Mouse (Mus musculus): ENCODE data around the gene Rasa3. TPM values are rescaled to one million over a fixed set of nuclear protein-coding genes. Genes with fewer than 3 reads are reported as not detected.
A peak's percentile ranks its signal among the peaks of the same experiment; 100 is the strongest.

The Rasa3 gene
- total and polyA plus RNA-seq, 2 experiments from 2014 or later, result 20.5 to 52.7 TPM

GRCm38 (mm10) chr8:13548831-13549230 is 128.6 kb downstream of the Rasa3 start:
- Histone ChIP-seq H3K36me3 (ENCODE audit: insufficient read depth, low read length) (no peaks in the 10 kb centered on the region), H3K4me1 (ENCODE audit: insufficient read depth, low read length) (no peaks in the 10 kb centered on the region), H3K27me3 (ENCODE audit: insufficient read depth, low read length) (no peaks in the 10 kb centered on the region), H3K27ac (ENCODE audit: low read depth, low read length) (no peak overlapping the region), H3K9ac (replicated peaks; ENCODE audit: low read length, poor library complexity, severe bottlenecking) (peak overlapping the region; percentile 30; the same call in 1 of the 2 replicates), H3K4me2 (ENCODE audit: low read depth, low read length, poor library complexity, severe bottlenecking) (no peak overlapping the region), H3K4me3 (ENCODE audit: low read depth, low read length) (no peak overlapping the region), H3K9me3 (ENCODE audit: low read length) (no peaks in the 10 kb centered on the region)
- DNase-seq (ENCODE audit: low spot score), result no peak
- no peak for ATAC-seq (ENCODE audit: low FRiP score)
- TF ChIP-seq CTCF (IDR thresholded peaks at IDR 0.05), result no peak
- WGBS, result 50% methylated on average over 9 of the region's 9 CpGs

GRCm38 (mm10) chr8:13548235-13548634 is 129.2 kb downstream of the Rasa3 start:
- peak; percentile 71 for TF ChIP-seq CTCF (IDR thresholded peaks at IDR 0.05)
- Histone ChIP-seq H3K9ac (replicated peaks; ENCODE audit: low read length, poor library complexity, severe bottlenecking) (no peak overlapping the region), H3K27ac (ENCODE audit: low read depth, low read length) (no peak overlapping the region), H3K4me2 (ENCODE audit: low read depth, low read length, poor library complexity, severe bottlenecking) (no peak overlapping the region), H3K27me3 (ENCODE audit: insufficient read depth, low read length) (no peaks in the 10 kb centered on the region), H3K4me1 (ENCODE audit: insufficient read depth, low read length) (no peaks in the 10 kb centered on the region), H3K36me3 (ENCODE audit: insufficient read depth, low read length) (no peaks in the 10 kb centered on the region), H3K4me3 (ENCODE audit: low read depth, low read length) (no peak overlapping the region), H3K9me3 (ENCODE audit: low read length) (no peaks in the 10 kb centered on the region)
- DNase-seq (ENCODE audit: low spot score), result peak; percentile 55
- ATAC-seq (ENCODE audit: low FRiP score), result no peak
- WGBS, result 60% methylated on average over 4 of the region's 4 CpGs

- Histone ChIP-seq H3K9ac (replicated peaks; ENCODE audit: low read length, poor library complexity, severe bottlenecking) (no peak overlapping the region), H3K4me3 (ENCODE audit: low read depth, low read length) (no peak overlapping the region), H3K9me3 (ENCODE audit: low read length) (no peaks in the 10 kb centered on the region), H3K36me3 (ENCODE audit: insufficient read depth, low read length) (no peaks in the 10 kb centered on the region), H3K27me3 (ENCODE audit: insufficient read depth, low read length) (no peaks in the 10 kb centered on the region), H3K4me2 (ENCODE audit: low read depth, low read length, poor library complexity, severe bottlenecking) (no peak overlapping the region), H3K4me1 (ENCODE audit: insufficient read depth, low read length) (no peaks in the 10 kb centered on the region), H3K27ac (ENCODE audit: low read depth, low read length) (no peak overlapping the region)
- TF ChIP-seq CTCF (IDR thresholded peaks at IDR 0.05), result no peak
- DNase-seq (ENCODE audit: low spot score) (no peak), ATAC-seq (ENCODE audit: low FRiP score) (no peak)
- WGBS, result 88% methylated on average over 4 of the region's 4 CpGs
Observed at GRCm38 (mm10) chr8:13546421-13546820, 131.0 kb downstream of the Rasa3 start.

GRCm38 (mm10) chr8:13541526-13541925 is 135.9 kb downstream of the Rasa3 start:
- Histone ChIP-seq H3K27ac (ENCODE audit: low read depth, low read length) (no peak overlapping the region), H3K36me3 (ENCODE audit: insufficient read depth, low read length) (no peaks in the 10 kb centered on the region), H3K4me2 (ENCODE audit: low read depth, low read length, poor library complexity, severe bottlenecking) (no peak overlapping the region), H3K9ac (replicated peaks; ENCODE audit: low read length, poor library complexity, severe bottlenecking) (no peak overlapping the region), H3K27me3 (ENCODE audit: insufficient read depth, low read length) (no peaks in the 10 kb centered on the region), H3K4me3 (ENCODE audit: low read depth, low read length) (no peak overlapping the region), H3K4me1 (ENCODE audit: insufficient read depth, low read length) (no peaks in the 10 kb centered on the region), H3K9me3 (ENCODE audit: low read length) (no peaks in the 10 kb centered on the region)
- 70% methylated on average over 5 of the region's 5 CpGs for WGBS
- DNase-seq (ENCODE audit: low spot score), result no peak
- no peak for ATAC-seq (ENCODE audit: low FRiP score)
- no peak for TF ChIP-seq CTCF (IDR thresholded peaks at IDR 0.05)

- no peaks in the 10 kb centered on the region for H3K36me3 ChIP-seq (ENCODE audit: insufficient read depth, low read length)
- H3K27ac ChIP-seq (ENCODE audit: low read depth, low read length), result no peak overlapping the region
- no peak overlapping the region for H3K4me2 ChIP-seq (ENCODE audit: low read depth, low read length, poor library complexity, severe bottlenecking)
- ATAC-seq (ENCODE audit: low FRiP score), result no peak
- 89% methylated on average over 5 of the region's 5 CpGs for WGBS
- no peaks in the 10 kb centered on the region for H3K27me3 ChIP-seq (ENCODE audit: insufficient read depth, low read length)
- H3K9ac ChIP-seq (replicated peaks; ENCODE audit: low read length, poor library complexity, severe bottlenecking), result no peak overlapping the region
- DNase-seq (ENCODE audit: low spot score), result no peak
- H3K4me3 ChIP-seq (ENCODE audit: low read depth, low read length), result no peak overlapping the region
- no peaks in the 10 kb centered on the region for H3K9me3 ChIP-seq (ENCODE audit: low read length)
- TF ChIP-seq CTCF (IDR thresholded peaks at IDR 0.05), result no peak
- H3K4me1 ChIP-seq (ENCODE audit: insufficient read depth, low read length), result no peaks in the 10 kb centered on the region
Observed at GRCm38 (mm10) chr8:13540122-13540521, 137.3 kb downstream of the Rasa3 start.

GRCm38 (mm10) chr8:13538821-13539220 is 138.6 kb downstream of the Rasa3 start:
- 56% methylated on average over 6 of the region's 6 CpGs for WGBS
- Histone ChIP-seq H3K4me2 (ENCODE audit: low read depth, low read length, poor library complexity, severe bottlenecking) (no peak overlapping the region), H3K36me3 (ENCODE audit: insufficient read depth, low read length) (no peaks in the 10 kb centered on the region), H3K27ac (ENCODE audit: low read depth, low read length) (no peak overlapping the region), H3K9me3 (ENCODE audit: low read length) (no peaks in the 10 kb centered on the region), H3K4me3 (ENCODE audit: low read depth, low read length) (no peak overlapping the region), H3K9ac (replicated peaks; ENCODE audit: low read length, poor library complexity, severe bottlenecking) (no peak overlapping the region), H3K4me1 (ENCODE audit: insufficient read depth, low read length) (no peaks in the 10 kb centered on the region), H3K27me3 (ENCODE audit: insufficient read depth, low read length) (no peaks in the 10 kb centered on the region)
- ATAC-seq (ENCODE audit: low FRiP score) (peak; percentile 58), DNase-seq (ENCODE audit: low spot score) (peak; percentile 87)
- peak; percentile 31; the same call in 1 of the 2 replicates for TF ChIP-seq CTCF (IDR thresholded peaks at IDR 0.05)
